Mouse (Mus musculus): ENCODE results near the gene Bcas3.

Bcas3 gene

DNA sequence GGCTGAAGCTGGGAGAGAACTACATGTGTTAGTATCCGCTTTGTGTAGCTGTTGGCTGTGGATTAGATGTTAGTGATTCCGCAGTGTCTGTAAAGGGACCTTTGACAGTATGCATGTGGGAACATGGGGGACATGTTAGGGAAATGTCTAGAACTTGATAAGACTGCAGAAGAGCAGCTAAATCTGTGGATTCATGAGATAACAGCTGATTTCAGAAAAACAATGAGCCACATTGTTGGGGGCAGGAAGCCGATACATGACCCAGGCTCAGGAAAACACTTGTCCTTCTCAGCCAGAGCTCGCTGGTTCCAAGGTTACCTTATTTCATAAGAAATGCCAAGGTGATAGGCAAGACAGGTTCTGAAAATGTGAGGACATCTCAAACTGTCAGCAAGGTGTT, 307.3 kb downstream of the Bcas3 start:
- in situ Hi-C loops (cut with MboI, MseI) = no loop called here

DNA sequence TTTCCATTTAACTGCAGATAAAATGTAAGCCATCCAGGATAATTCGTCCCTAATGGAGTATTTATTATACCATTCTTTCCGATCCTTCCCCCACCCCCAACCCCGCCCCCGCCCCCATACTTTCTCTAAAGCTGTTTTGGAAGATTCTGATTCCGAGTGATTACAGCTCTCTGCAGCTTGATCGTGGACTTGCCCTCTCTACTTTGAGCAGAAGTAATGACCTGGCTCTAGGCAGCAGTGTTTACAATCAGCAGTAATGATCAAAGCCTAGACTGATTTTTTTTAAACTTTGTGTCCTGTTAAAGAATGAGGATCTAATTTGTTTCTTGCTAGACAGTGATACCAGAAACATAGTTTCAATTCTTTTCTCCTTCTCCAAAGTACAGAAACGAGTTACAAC, 314.2 kb downstream of the Bcas3 start:
- in situ Hi-C loops (cut with MboI, MseI) = no loop called here

DNA sequence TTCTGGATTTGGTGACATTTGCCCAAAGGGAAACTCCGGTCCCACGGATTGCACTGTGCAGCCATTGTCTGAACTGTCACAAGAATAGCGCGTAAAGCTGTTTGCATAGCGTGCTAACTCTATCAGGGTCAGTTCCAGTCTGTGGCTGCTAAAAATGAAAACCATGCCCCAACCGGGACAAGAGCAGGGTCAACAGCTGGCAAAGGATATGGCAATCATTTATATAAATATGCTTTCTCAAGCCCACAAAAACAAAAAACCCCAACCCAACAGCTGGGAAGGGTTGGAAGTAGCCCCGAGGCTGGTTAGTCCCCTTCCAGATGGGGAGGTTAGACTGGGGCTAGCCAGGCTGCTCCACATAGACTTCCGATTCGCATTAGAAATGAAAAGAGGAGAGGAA, 314.8 kb downstream of the Bcas3 start:
- in situ Hi-C loops (cut with MboI, MseI) = no loop called here

DNA sequence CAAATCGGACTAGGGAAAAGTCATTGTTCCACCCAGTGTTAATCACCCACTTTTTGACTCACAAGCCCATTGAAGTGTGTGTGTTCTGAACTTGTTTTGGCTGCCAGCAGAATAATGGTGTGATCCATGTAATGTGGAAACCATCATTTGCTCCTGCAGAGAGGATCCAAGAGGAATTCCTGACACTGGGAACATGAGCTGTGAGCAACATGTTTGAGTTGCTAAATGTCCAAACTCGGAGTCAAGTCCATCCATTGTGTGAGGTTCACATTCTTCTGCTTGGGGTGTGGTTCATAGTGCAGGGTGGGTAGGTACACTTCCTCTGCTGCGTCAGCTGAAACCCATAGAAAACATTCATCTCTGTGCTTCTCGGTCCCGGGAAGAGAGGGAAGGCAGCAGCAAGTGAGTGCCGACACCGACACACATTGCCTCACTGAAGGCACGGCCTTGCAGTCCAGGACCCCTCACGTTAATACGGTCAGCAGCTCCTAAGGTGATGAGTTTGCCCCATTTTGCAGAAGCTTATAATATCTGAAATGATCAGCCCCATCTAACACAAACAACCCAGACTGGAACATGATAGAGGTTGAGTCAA, 320.0 kb downstream of the Bcas3 start:
- in situ Hi-C loops (cut with MboI, MseI) = no loop called here

DNA sequence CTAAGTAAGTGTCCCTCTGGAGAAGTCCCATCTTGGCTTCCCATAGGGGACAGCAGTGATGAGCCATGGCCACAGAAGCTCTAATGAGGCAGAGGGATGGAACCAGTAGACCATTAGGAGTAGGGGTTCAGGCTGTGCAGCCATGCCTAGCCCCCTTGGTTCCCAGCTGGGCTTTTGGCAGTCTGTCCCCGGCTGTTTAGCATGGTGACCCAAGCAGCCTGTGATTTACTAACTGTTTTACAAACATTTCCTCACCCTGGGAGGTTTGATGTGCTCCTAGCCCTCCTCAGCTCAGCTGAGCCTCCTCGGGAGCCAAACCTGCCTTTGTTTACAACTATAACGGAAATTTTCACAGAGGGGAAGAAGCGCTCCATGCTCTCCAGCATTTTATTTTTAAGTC, 322.3 kb downstream of the Bcas3 start:
- in situ Hi-C loops (cut with MboI, MseI) = no loop called here

DNA sequence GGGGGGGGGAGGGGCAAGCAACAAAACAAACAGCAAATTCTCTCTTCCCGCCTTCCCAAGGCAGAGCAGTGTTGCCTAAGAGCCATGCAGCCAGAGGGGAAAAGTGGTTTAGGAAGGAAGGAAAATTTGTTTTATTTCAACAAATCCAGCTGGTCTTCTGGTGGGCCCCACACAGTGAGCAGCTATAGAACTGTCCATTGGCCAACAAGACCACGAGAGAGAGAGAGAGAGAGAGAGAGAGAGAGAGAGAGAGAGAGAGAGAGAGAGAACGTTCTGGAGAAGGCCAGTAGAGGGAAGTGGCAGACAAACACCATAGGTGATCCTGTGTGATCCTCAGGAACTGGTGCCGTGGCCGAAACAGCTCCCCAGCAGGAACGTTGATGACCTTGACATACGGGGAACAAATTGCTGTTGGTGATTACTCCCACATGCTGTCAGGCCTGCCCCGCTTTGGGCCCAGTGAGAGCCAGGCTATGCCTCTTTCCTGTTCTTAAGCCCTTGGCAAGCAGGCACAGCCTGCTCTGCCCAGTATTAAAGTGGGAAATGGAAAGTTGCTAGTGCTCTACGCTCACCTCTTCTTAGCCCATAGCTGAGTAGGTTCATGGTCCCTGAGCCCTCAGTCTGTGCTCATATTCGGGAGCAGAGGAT, 323.5 kb downstream of the Bcas3 start:
- in situ Hi-C loops (cut with MboI, MseI) = no loop called here

DNA sequence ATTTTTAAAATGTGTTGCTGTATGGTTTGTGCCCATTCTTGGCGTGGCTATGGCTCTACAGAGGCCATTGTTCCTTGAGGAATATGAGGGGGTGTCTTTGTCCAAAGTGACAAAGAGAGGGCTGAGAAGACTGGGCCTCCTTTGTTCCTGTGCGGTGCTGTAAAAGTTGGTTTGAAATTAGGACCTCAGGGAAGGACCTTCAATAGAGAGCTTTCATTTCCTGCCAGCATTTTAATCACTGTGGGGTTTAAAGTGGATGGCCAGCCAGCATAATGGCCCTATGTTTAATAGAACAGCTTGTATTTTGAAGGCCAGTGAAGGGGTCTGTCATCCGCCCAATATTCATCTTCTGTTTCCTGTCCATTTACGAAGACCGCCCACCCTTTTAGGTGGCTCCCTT, 325.7 kb downstream of the Bcas3 start:
- in situ Hi-C loops (cut with MboI, MseI) = no loop called here

DNA sequence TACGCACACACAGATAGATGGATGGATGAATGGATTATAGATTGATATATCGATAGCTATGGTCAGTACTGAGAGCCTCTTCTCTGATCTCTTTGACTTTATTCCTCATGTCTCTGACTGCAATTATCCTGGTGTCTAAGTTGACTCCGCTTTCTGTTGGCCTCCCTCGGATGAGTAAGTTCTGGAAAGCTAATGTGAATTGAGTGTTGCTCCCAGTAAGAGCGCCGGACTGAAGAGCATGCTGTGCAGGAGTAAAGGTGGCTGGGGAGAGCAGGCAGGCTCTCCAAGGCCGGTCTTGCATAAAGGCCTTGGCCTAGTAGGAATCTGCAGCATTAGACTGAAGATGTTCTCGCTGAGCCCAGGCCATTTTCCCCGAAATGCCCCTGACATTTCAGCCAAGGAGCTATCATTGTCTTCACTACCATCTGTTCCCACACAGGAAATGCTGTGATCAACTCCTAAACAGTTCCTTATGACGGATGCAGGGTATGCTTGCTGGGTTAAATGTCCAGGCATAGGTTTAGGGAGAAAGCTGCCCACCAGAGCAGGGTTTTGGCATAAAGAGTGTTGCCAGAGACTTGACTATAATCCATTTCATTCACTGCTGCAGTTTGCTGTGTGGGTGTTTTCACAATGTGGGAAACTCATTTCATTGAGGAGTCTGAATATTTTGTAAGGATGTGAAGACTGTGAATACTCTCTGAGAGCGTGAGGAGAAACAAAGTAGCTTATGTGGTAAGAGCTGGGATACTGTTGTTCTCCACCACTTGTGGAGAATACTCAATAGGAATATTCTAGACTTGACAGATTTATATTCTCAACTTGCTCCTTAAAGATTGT, 328.8 kb downstream of the Bcas3 start:
- in situ Hi-C loops (cut with MboI, MseI) = no loop called here

DNA sequence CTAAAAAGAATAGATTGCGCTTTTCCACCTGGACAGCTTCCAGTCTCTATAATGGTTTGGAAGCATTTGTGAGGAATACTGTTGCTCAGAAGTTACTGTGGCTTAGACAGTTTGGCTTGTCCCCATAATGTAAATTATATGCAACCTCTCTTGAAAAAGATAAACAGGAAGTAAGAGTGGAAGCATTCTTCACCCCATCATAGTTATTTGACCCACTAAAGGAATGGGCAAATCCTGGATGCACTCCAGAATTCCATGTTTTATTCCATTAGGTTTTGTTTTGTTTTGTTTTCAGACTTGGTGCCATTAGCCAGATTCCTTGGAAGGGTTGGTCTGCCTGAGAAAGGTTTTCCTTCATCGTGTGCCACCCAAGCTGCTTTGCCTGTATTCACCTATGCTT, 332.0 kb downstream of the Bcas3 start:
- in situ Hi-C loops (cut with MboI, MseI) = no loop called here

DNA sequence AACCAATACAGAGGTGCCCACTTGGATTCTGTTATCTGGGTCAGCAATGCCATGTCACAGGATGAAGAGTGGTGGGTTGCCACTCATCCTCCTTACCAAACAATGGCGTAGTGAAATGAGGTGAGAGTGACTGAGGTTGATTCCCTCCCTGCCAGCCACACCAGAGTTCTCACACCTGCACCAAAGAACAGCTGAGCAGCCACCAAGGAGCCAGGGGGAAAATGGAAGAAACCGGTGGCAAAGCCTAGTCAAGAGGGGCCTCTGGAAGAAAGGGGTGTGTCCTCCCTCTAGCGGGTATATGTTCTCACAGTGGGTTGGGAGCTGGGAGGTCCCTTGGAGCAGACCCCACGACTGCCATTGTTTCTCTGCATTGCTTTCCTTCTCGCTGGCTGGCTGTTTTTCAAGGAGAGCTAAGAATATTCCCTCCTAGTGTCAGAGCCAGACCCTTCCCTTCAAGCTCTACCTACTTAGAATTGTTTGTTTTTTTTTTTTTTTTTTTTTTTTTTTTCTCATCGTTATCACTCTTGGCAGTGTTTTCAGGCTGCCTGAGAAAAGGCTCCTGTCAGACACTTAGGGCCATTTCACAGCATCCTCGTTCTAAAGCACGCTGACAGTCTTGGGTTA, 335.0 kb downstream of the Bcas3 start:
- in situ Hi-C loops (cut with MboI, MseI) = no loop called here

DNA sequence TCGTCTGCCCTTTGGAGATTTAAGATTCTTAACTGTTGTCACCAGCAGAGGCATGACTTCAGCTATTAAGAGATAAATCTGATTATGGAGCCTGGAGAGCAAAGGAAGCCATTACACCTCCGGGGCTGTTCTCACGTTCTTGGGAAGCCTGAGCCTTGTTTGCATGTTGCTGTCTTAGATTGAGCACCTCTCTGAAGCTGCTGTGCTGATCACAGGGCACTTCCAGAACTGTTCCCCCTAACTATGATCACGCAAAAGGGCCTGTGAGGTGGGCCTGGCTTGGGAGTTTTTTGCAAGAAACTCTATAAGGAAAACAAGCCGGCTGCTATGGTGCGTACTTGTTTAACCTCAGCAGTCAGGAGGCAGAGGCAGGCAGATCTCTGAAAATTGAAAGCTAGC, 335.5 kb downstream of the Bcas3 start:
- in situ Hi-C loops (cut with MboI, MseI) = no loop called here

DNA sequence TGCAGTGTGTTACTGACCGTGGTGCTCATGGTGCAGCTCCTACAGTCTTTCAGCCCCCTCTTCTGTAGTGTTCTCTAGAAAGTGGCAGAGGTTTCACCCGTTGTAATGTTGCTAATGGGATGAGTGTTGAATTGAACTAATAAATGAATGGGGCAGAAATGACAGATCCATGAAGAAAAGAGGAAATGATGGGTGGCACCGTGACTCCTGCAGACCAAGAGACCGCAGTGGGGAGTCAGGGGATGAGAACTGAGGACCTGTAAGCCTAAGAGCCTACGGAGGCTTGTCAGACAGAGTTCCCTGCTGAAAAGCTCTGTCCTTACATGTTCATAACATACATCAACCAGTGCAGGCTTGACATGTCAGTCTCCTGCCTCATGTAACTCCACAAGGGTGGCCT, 336.3 kb downstream of the Bcas3 start:
- in situ Hi-C loops (cut with MboI, MseI) = no loop called here

DNA sequence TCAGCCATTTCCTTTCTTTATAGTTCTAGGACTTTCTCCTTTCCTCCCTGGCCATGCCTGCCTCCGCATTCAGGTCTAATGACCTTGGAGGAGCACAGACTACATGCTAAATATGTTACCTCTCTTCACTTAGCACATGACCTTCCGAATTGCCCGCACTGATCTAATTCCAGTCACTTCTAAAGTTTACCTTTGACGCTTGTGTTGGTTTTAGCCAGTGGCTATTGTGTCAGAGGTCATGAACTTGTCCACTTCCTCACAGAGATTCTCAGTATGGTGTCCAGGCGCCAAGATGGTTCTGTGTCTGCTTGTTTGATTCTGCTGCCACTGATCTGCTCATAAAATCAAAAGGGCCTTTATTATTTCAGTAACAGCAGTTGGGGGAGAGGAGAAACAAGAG, 338.3 kb downstream of the Bcas3 start:
- in situ Hi-C loops (cut with MboI, MseI) = no loop called here

DNA sequence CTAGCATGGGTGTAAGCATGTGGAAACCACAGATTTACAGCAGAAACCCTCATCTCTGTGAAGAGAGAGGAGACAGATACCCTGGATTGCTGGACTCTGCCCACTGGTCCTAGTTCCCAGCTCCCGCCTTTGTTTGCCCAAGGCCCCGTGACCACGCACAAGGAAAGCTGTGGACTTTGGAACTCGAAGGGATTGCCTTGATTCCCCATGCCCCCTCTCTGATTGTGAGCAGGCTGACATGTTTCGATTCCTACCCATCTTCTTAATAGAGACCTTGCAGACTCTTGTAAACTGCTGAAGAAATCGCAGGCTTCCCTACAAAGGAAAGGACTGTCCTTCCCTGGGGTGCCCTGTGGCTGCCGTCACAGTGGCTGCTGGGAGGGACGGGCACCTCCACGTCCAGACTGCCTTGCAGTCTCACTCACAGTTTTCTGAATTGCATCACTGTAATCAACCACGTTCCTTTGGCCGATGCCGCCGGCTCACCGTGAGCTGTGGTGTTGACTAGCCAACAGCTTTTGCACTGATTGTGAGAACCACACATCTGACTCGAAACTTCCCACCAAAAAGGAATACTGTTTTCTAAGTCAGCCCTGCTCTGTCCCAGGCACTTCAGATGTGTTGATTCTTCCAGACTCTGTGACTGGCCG, 342.8 kb downstream of the Bcas3 start:
- in situ Hi-C loops (cut with MboI, MseI) = no loop called here

DNA sequence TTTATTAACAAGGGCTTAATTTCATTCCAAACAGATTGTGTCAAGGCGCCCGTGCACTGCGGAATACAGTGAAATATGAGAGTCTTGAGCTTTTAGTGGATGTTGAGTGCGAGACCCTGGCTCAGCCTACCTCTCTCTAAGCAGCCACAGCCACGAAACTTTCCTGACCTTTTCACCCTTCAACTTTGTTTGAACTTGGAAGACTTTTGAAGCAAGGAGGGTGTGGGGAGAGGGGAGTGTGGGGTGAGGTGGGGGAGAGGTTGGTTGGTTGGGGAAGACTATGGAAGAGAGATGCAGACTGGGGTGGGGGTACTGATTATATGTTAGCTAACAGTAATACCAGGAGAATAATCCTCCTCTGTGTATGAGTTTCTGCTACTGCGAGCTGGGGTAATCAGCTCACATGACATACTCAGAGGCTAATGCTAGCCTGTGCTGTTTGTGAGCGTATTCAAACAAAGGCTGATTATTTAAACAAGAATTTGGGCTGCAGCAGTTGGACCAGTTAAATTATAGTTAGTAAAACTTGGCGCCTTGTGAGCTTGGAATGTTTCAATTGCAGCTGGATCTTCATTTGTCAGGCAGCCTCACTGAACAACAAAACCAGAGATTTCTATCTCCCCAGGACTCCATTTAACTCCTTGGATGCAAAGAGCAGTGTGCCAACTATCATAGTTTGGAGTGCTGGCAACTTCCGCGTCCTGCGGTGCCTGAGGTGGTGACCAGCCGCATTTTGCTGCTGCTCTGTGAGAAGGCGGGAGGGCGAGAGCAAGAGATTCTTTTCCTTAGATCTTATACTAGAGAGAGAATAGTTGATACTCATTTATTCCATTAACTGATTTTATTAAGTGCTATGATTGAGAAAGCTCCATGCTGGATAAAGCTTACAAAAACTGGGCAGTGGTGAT, 343.8 kb downstream of the Bcas3 start:
- in situ Hi-C loops (cut with MboI, MseI) = no loop called here

DNA sequence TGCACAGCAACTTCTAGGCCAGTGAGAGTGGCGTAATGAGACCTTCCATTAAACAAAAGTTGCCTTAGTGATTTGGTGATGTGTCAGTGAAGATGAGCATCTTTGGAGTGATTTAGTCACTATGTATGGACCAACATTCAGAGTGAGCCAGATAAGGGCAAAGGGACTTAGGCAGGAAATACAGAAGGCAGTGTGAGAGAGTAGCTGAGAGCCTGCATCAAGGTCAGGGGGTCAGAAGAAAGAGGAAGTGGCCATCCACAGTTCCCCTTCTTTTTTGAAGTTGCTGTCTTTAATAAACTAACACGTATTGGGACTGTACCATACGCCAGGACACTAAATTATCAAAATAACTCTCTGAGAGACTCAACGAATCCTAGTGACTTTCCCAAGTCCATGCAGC, 344.5 kb downstream of the Bcas3 start:
- in situ Hi-C loops (cut with MboI, MseI) = no loop called here

DNA sequence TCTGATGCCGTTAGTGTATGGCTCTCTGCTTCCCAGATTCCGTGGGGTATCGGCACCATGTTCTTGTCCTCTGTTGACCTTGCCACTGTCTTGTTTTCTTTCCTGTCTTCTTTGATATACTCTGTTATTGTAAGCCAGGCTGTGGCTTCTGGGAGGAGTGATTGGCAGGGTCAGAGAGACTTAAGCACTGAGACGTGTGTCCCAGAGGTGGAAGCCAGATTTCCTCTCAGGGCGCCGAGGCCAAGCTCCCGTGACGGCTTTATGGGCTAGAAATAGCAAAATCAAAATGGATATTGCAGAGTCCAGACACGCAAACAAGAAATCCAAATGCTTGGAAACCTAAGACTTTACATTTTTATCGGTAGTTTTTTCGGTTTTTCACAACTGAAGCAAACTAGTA, 345.3 kb downstream of the Bcas3 start:
- in situ Hi-C loops (cut with MboI, MseI) = no loop called here

DNA sequence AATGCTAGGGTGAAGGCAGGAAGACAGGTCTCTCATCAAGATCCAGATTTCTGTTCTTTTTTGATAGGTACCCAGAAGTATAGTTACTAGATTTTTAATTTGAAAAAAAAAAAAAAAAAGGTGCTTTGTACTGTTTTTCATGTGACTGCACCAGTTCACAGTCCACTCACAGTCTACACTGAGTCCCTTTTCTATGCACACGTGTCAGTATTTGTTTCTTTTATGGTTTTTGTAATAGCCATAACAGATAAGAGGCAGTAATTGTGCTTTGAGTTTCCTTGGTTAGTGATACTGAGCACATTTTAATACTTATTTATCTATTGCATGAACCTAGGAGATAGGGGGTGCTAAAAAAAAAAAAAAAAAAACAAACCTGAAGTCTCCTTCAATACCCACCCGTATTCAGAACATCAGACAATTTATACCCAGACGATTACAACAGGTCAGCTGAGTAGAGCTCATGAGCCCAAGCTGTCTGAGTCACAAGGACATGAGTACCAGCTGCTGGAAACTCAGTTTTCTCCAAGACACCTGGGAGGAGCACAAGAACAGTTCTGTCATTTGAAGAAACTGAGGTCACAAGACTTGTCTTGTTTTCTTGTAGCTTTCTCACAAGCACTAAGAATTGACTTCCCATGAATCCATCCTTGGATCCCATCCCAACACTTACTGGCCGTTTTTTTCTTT, 351.2 kb downstream of the Bcas3 start:
- in situ Hi-C loops (cut with MboI, MseI) = loop anchor here (10.0 kb wide), 1 partner anchor 1859 kb away; no protein-coding TSS in a partner anchor

DNA sequence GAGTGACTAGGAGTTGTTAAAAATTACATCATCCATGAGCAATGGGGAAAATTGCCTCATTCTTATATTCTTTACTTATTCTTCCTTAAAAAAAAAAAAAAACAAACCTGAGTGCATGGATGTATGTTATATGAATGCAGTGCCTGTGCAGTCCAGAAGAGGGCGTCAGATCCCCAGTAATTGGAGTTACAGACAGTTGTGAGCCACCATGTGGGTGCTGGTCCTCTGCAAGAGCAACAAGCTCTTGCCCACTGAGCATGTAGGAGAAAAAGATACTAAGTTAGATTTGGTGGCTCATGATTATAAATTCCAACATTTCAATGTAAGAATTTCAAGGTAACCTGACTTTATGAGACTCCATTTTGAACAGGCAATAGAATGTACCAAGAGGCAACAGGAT, 353.7 kb downstream of the Bcas3 start:
- in situ Hi-C loops (cut with MboI, MseI) = loop anchor here (10.0 kb wide), 1 partner anchor 1862 kb away; no protein-coding TSS in a partner anchor

DNA sequence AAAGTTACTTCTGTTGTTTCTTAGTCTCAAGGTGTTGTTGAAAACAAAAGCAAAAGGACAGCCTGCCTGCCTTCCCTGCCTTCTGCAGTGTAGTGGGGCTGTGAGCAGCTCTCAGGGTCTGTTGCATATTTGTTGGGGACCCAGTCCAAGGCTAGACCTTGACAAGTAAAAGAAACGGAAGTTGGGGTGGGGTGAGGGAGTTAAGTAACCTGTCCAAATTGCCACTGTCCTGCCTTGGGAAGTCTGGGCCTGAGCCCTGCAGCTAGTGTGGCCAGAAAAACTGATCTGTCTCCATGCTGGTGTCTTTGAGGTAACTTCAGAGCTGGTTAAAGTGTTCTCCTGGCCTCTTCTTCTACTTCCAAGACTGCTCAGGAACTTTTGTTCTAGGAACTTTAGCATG, 354.5 kb downstream of the Bcas3 start:
- in situ Hi-C loops (cut with MboI, MseI) = loop anchor here (10.0 kb wide), 1 partner anchor 1863 kb away; no protein-coding TSS in a partner anchor

Data from T-helper 2 cell (primary cell).